8 mouse cellular contexts compared by ENCODE assay signal in genomic region chr8:84832759-84833742, GRCm38 (mm10). TPM values are rescaled to one million over a fixed set of nuclear protein-coding genes. Genes with fewer than 3 reads are reported as not detected.
DNase-seq lines count a peak whose midpoint lies in the region; ATAC-seq and TF ChIP-seq lines count a peak whose summit lies in the region.

No protein-coding gene starts in this region.

- DNase-seq in lung, embryonic 14.5 days: no peak
- no peak for DNase-seq in lung, postnatal 10 days
- no peak for DNase-seq in embryonic facial prominence, embryonic 14.5 days (ENCODE audit: low spot score)
- no peak for DNase-seq in limb, embryonic 10.5 days (ENCODE audit: low spot score)
- no peak for DNase-seq in adrenal gland, adult 8-10 months
- no peak for DNase-seq in spleen, postnatal 14 days (ENCODE audit: low spot score in 2 of 2)
- no peak for DNase-seq in left cerebral cortex, postnatal 4 days

- WGBS in lung, embryonic 14.5 days: 51% methylated on average over 10 of the region's 10 CpGs
- 67% methylated on average over 10 of the region's 10 CpGs for WGBS in embryonic facial prominence, embryonic 14.5 days
- 69% methylated on average over 10 of the region's 10 CpGs for WGBS in limb, embryonic 10.5 days
- 57% methylated on average over 10 of the region's 10 CpGs for WGBS in olfactory bulb, adult 2 months

- peak overlapping the region; percentile 67 for H3K4me2 ChIP-seq in lung, embryonic 14.5 days
- H3K4me2 ChIP-seq in embryonic facial prominence, embryonic 14.5 days (ENCODE audit: low read depth, low read length): peak overlapping the region; percentile 61

- intact Hi-C loops in left cerebral cortex, postnatal 4 days (cut with DNase I): no loop called here

- peaks cover 48% of the 10 kb centered on the region for H3K36me3 ChIP-seq in lung, embryonic 14.5 days (ENCODE audit: insufficient read depth)
- peaks cover 46% of the 10 kb centered on the region for H3K36me3 ChIP-seq in embryonic facial prominence, embryonic 14.5 days (ENCODE audit: control insufficient read depth, insufficient read depth, low read length)
- H3K36me3 ChIP-seq in limb, embryonic 10.5 days: peaks cover 47% of the 10 kb centered on the region

- TF ChIP-seq POLR2A in olfactory bulb, adult 2 months (IDR thresholded peaks at IDR 0.05; ENCODE audit: insufficient read depth, low read depth, low read length): no peak

- peak; percentile 14; the same call in 1 of the 2 replicates for TF ChIP-seq CTCF in lung, embryonic 14.5 days (IDR thresholded peaks at IDR 0.05; ENCODE audit: low read depth)
- TF ChIP-seq CTCF in olfactory bulb, adult 2 months (IDR thresholded peaks at IDR 0.05; ENCODE audit: insufficient read depth, low read depth, low read length): no peak

- ATAC-seq in lung, embryonic 14.5 days (ENCODE audit: insufficient read depth): no peak
- no peak for ATAC-seq in embryonic facial prominence, embryonic 14.5 days (ENCODE audit: low read depth)

- H3K9me3 ChIP-seq in lung, embryonic 14.5 days (ENCODE audit: low read depth, low read length): no peaks in the 10 kb centered on the region
- H3K9me3 ChIP-seq in embryonic facial prominence, embryonic 14.5 days (ENCODE audit: control insufficient read depth, low read length): no peaks in the 10 kb centered on the region
- H3K9me3 ChIP-seq in limb, embryonic 10.5 days (replicated peaks): no peaks in the 10 kb centered on the region

- H3K4me1 ChIP-seq in lung, embryonic 14.5 days (ENCODE audit: insufficient read depth): peaks cover 13% of the 10 kb centered on the region
- H3K4me1 ChIP-seq in embryonic facial prominence, embryonic 14.5 days (ENCODE audit: control insufficient read depth, insufficient read depth, low read length): peaks cover 14% of the 10 kb centered on the region
- H3K4me1 ChIP-seq in limb, embryonic 10.5 days: peaks cover 38% of the 10 kb centered on the region
- H3K4me1 ChIP-seq in olfactory bulb, adult 2 months (ENCODE audit: control insufficient read depth, insufficient read depth, low read length): peaks cover 2% of the 10 kb centered on the region; the same call in 1 of the 2 replicates

- H3K27me3 ChIP-seq in lung, embryonic 14.5 days (ENCODE audit: insufficient read depth, low read length): no peaks in the 10 kb centered on the region
- no peaks in the 10 kb centered on the region for H3K27me3 ChIP-seq in embryonic facial prominence, embryonic 14.5 days (replicated peaks; ENCODE audit: control insufficient read depth, insufficient read depth, low read length)
- no peaks in the 10 kb centered on the region for H3K27me3 ChIP-seq in limb, embryonic 10.5 days (ENCODE audit: low read depth, poor library complexity, severe bottlenecking)

- H3K9ac ChIP-seq in lung, embryonic 14.5 days: peak overlapping the region; percentile 98
- H3K9ac ChIP-seq in embryonic facial prominence, embryonic 14.5 days (ENCODE audit: low read depth, low read length): peak overlapping the region; percentile 95

- peak overlapping the region; percentile 95 for H3K4me3 ChIP-seq in lung, embryonic 14.5 days (ENCODE audit: low read depth, low read length)
- H3K4me3 ChIP-seq in embryonic facial prominence, embryonic 14.5 days (ENCODE audit: low read depth, low read length): peak overlapping the region; percentile 85
- H3K4me3 ChIP-seq in limb, embryonic 10.5 days: peak overlapping the region; percentile 78
- H3K4me3 ChIP-seq in olfactory bulb, adult 2 months (ENCODE audit: insufficient read depth, low read depth, low read length): peak overlapping the region; percentile 79

- peak overlapping the region; percentile 96 for H3K27ac ChIP-seq in lung, embryonic 14.5 days (ENCODE audit: low read depth)
- H3K27ac ChIP-seq in embryonic facial prominence, embryonic 14.5 days (replicated peaks; ENCODE audit: low read depth, low read length): peak overlapping the region; percentile 91
- H3K27ac ChIP-seq in limb, embryonic 10.5 days: peak overlapping the region; percentile 97
- no peak overlapping the region for H3K27ac ChIP-seq in olfactory bulb, adult 2 months (ENCODE audit: insufficient read depth, low read depth, low read length)

RNA-seq across cellular contexts. Expression of gene Gadd45gip1, which starts 1.7 kb away (rescaled TPM):
- 44.2 and 45.0 TPM in 2 replicates for polyA plus RNA-seq in lung, embryonic 14.5 days (2014; fragmentation: Nextera tagmentation; extraction: Ambion mirVana)
- 41.3 and 41.5 TPM in 2 replicates for polyA plus RNA-seq in embryonic facial prominence, embryonic 14.5 days (2014; fragmentation: Nextera tagmentation; extraction: Ambion mirVana)
- 51.7 and 54.4 TPM in 2 replicates for polyA plus RNA-seq in limb, embryonic 10.5 days (2016; fragmentation: Nextera tagmentation; extraction: Ambion mirVana)
- polyA plus RNA-seq in olfactory bulb, adult 2 months (2012; ENCODE audit: insufficient read depth, insufficient read length, low replicate concordance, missing spikeins): not detected in 2 replicates
- total RNA-seq in adrenal gland, adult 8-10 months (2022): 10 to 100 TPM; 63.6 to 68.4 (median 66.2) TPM
- 10 to 100 TPM; 18.4 to 18.9 TPM for total RNA-seq in left cerebral cortex, postnatal 4 days (2021)

RNA-seq across cellular contexts. Expression of gene Rad23a, which starts 7.4 kb away (rescaled TPM):
- polyA plus RNA-seq in lung, embryonic 14.5 days (2014; fragmentation: Nextera tagmentation; extraction: Ambion mirVana): 118 and 123 TPM in 2 replicates
- polyA plus RNA-seq in embryonic facial prominence, embryonic 14.5 days (2014; fragmentation: Nextera tagmentation; extraction: Ambion mirVana): 109 and 111 TPM in 2 replicates
- 119 and 122 TPM in 2 replicates for polyA plus RNA-seq in limb, embryonic 10.5 days (2016; fragmentation: Nextera tagmentation; extraction: Ambion mirVana)
- polyA plus RNA-seq in olfactory bulb, adult 2 months (2012; ENCODE audit: insufficient read depth, insufficient read length, low replicate concordance, missing spikeins): not detected in 2 replicates
- 100 to 1,000 TPM; 107 to 125 (median 111) TPM for total RNA-seq in adrenal gland, adult 8-10 months (2022)
- total RNA-seq in left cerebral cortex, postnatal 4 days (2021): 10 to 100 TPM; 44.1 to 49.7 TPM

RNA-seq across cellular contexts. Expression of gene Dand5, which starts 10.4 kb away (rescaled TPM):
- 4.5 and 4.6 TPM in 2 replicates for polyA plus RNA-seq in lung, embryonic 14.5 days (2014; fragmentation: Nextera tagmentation; extraction: Ambion mirVana)
- 5.8 and 6.8 TPM in 2 replicates for polyA plus RNA-seq in embryonic facial prominence, embryonic 14.5 days (2014; fragmentation: Nextera tagmentation; extraction: Ambion mirVana)
- 1.9 and 2.7 TPM in 2 replicates for polyA plus RNA-seq in limb, embryonic 10.5 days (2016; fragmentation: Nextera tagmentation; extraction: Ambion mirVana)
- polyA plus RNA-seq in olfactory bulb, adult 2 months (2012; ENCODE audit: insufficient read depth, insufficient read length, low replicate concordance, missing spikeins): not detected in 2 replicates
- total RNA-seq in adrenal gland, adult 8-10 months (2022): 10 to 100 TPM; 11.2 to 14.9 (median 12.5) TPM
- 1 to 10 TPM; 4.9 to 5.5 TPM for total RNA-seq in left cerebral cortex, postnatal 4 days (2021)

RNA-seq across cellular contexts. Expression of gene Calr, which starts 13.7 kb away (rescaled TPM):
- 886 and 920 TPM in 2 replicates for polyA plus RNA-seq in lung, embryonic 14.5 days (2014; fragmentation: Nextera tagmentation; extraction: Ambion mirVana)
- polyA plus RNA-seq in embryonic facial prominence, embryonic 14.5 days (2014; fragmentation: Nextera tagmentation; extraction: Ambion mirVana): 805 and 891 TPM in 2 replicates
- 820 and 843 TPM in 2 replicates for polyA plus RNA-seq in limb, embryonic 10.5 days (2016; fragmentation: Nextera tagmentation; extraction: Ambion mirVana)
- polyA plus RNA-seq in olfactory bulb, adult 2 months (2012; ENCODE audit: insufficient read depth, insufficient read length, low replicate concordance, missing spikeins): 225 TPM in 1 of 2 replicates, not detected in the other
- total RNA-seq in adrenal gland, adult 8-10 months (2022): 100 to 1,000 TPM; 629 to 719 (median 673) TPM
- 100 to 1,000 TPM; 528 to 548 TPM for total RNA-seq in left cerebral cortex, postnatal 4 days (2021)

RNA-seq across cellular contexts. Expression of gene Farsa, which starts 23.7 kb away (rescaled TPM):
- polyA plus RNA-seq in lung, embryonic 14.5 days (2014; fragmentation: Nextera tagmentation; extraction: Ambion mirVana): 92.9 and 103 TPM in 2 replicates
- 67.1 and 76.5 TPM in 2 replicates for polyA plus RNA-seq in embryonic facial prominence, embryonic 14.5 days (2014; fragmentation: Nextera tagmentation; extraction: Ambion mirVana)
- 149 and 156 TPM in 2 replicates for polyA plus RNA-seq in limb, embryonic 10.5 days (2016; fragmentation: Nextera tagmentation; extraction: Ambion mirVana)
- not detected in 2 replicates for polyA plus RNA-seq in olfactory bulb, adult 2 months (2012; ENCODE audit: insufficient read depth, insufficient read length, low replicate concordance, missing spikeins)
- 10 to 100 TPM; 59.9 to 76.8 (median 68.0) TPM for total RNA-seq in adrenal gland, adult 8-10 months (2022)
- total RNA-seq in left cerebral cortex, postnatal 4 days (2021): 10 to 100 TPM; 86.2 to 90.4 TPM

Comparison
In these comparisons a context has a peak if more than half of its experiments do, and no peak if none do; other contexts are left out.
1. RNA of gene Gadd45gip1, which starts 1.7 kb away (polyA plus RNA-seq): 51.7 to 54.4 TPM in limb, embryonic 10.5 days, 44.2 to 45.0 TPM in lung, embryonic 14.5 days and 41.3 to 41.5 TPM in embryonic facial prominence, embryonic 14.5 days; not detected in olfactory bulb, adult 2 months; every median in the first group is over 10 times any median in the second.
2. Peak in every context shown above with its lines, with median percentiles within 50 percentile points of each other: H3K4me3 ChIP-seq.